Mouse (Mus musculus) limb, embryonic 10.5 days (tissue): ENCODE data around the gene Dnajc25. TPM values are rescaled to one million over a fixed set of nuclear protein-coding genes. Genes with fewer than 3 reads are reported as not detected.
A peak's percentile ranks its signal among the peaks of the same experiment; 100 is the strongest.

ENCODE experiments used
- DNase-seq: peaks from one replicate; pipeline ENCODE4 v3.0.0-alpha.2; 2017; ENCODE audit warnings: low spot score
- H3K27ac ChIP-seq: fragments of 300-500 bp; sonication (generic); 2 replicates; pipeline ENCODE4 v1.5.1; 2016; ENCODE audit warnings: mild to moderate bottlenecking
- H3K27me3 ChIP-seq: fragments of 300-500 bp; sonication (generic); 2 replicates; pipeline ENCODE4 v1.6.1; 2016; ENCODE audit warnings: low read depth, mild to moderate bottlenecking; ENCODE audit not compliant: poor library complexity, severe bottlenecking
- H3K36me3 ChIP-seq: fragments of 300-500 bp; sonication (generic); 2 replicates; pipeline ENCODE4 v1.6.1; 2016; ENCODE audit warnings: mild to moderate bottlenecking, moderate library complexity
- H3K4me1 ChIP-seq: fragments of 300-500 bp; sonication (generic); 2 replicates; pipeline ENCODE4 v1.6.1; 2016
- H3K4me3 ChIP-seq: fragments of 300-500 bp; sonication (generic); 2 replicates; pipeline ENCODE4 v1.5.1; 2016; ENCODE audit warnings: mild to moderate bottlenecking, moderate library complexity
- H3K9me3 ChIP-seq: fragments of 300-500 bp; sonication (generic); replicated peaks from 2 replicates; pipeline ENCODE4 v1.6.1; 2016; ENCODE audit warnings: mild to moderate bottlenecking
- WGBS: fragments of 180-500 bp; shearing (Covaris S2); methylation state at CpG from one replicate; pipeline ENCODE4 v1.1.7; 2016; 5-methylcytosine and 5-hydroxymethylcytosine counted together
- polyA plus RNA-seq: library from polyadenylated mRNA; unstranded; fragments of >200 nt; fragmentation: Nextera tagmentation; extraction: Ambion mirVana; gene quantifications from 2 replicates; pipeline ENCODE4 v1.2.1, GENCODE M21; 2016

Gene Dnajc25
- 5.5 and 8.3 TPM in 2 replicates for polyA plus RNA-seq

DNA sequence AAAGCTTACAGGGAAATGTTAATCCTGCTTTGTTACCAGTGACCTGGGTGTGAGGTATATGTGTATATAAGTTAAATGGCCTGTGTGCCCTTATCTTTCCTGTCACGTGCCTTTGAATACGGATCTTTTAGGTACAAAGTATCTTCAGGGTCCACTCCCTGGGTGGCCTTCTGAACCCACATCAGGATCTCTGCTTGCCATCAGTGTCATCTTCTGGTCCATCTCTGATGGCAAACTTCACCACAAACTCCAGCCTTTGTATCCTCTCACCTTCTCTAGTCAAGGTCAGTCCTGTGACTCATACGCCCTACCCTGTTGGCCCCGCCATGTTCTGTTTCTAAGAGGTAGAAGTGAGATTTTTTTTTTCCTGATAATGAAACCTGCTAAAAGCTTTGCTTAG lies at the start of gene Dnajc25:
Gene Dnajc25 (plus strand): TSS at position 301 of the 400 bp plus-strand sequence.
- Histone ChIP-seq H3K4me3 (no peak within 1 kb of the TSS), H3K27me3 (no peaks in the 10 kb centered on the region), H3K27ac (no peak within 1 kb of the TSS), H3K36me3 (no peaks in the 10 kb centered on the region), H3K4me1 (peaks cover 8% of the 10 kb centered on the region), H3K9me3 (no peaks in the 10 kb centered on the region)
- DNase-seq: no peak
- WGBS: 86% methylated on average over 4 of the region's 4 CpGs

DNA sequence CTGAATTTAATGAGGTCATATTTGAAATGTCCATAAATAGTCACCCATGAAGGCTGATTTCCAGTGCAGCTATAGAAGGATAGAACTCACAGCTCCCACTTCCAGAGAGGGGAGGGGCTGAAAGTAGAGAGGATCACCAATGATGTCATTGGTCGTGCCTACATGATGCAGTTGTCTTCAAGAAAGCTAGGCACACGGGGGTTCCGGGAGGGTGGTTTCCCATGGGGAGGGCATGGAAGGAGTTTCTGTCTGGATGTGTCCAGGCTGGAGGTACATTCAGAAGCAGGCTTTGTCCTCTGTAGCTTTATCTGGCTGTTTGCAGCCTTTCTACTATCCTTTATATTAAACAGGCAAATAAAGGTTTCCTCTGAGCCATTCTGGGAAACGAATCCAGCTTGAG lies 46.5 kb upstream of the Dnajc25 start:
- H3K4me1 ChIP-seq: peaks cover 12% of the 10 kb centered on the region
- H3K27me3 ChIP-seq: peaks cover 14% of the 10 kb centered on the region
- no peaks in the 10 kb centered on the region for H3K36me3 ChIP-seq
- no peaks in the 10 kb centered on the region for H3K9me3 ChIP-seq
- H3K27ac ChIP-seq: no peak overlapping the region
- 86% methylated on average over 4 of the region's 4 CpGs for WGBS
- no peak for DNase-seq
- H3K4me3 ChIP-seq: no peak overlapping the region

DNA sequence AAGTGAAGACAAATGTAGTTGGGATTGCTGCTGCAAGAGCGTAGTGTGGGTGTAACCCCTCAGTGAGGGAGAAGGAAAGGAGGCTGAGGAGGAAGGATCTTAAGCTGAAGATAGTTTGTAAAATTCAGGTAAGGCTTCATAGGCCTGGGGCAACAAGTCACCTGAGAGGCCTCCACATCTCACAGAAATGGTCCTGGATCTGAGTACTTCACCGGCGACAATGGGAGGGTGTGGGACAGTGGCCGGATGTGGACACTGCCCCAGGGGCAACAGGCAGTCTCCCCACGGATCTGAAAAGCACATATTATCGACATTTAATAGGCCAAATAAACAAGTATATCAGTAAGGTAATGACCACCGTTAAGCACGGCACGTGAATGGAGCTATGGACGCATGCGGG lies 42.2 kb upstream of the Dnajc25 start:
- no peaks in the 10 kb centered on the region for H3K27me3 ChIP-seq

DNA sequence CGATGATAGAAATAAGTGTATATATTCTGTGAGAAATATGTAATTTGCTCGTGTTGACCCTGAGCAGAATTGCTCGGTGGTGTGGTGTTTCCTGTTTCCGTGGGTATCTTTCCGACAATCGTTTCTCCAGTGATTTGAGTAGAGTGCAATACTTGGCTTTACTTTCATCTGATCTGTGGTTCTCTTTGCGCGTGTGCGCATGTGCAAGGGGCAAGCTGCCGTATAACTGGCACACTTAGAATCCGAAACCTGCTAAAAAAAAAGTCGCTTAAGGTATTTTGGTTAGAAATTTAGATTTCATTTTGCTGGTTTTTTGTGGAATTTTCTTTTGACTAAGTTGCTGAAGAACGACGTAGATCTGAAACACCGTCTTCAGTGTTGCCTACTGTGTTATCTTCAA lies 33.1 kb upstream of the Dnajc25 start:
- no peaks in the 10 kb centered on the region for H3K4me1 ChIP-seq
- no peak overlapping the region for H3K27ac ChIP-seq
- no peak for DNase-seq
- no peaks in the 10 kb centered on the region for H3K9me3 ChIP-seq
- H3K36me3 ChIP-seq: peaks cover 10% of the 10 kb centered on the region
- H3K4me3 ChIP-seq: no peak overlapping the region
- H3K27me3 ChIP-seq: no peaks in the 10 kb centered on the region
- WGBS: 93% methylated on average over 15 of the region's 15 CpGs

More for the DNA sequence above, 42.2 kb upstream of the Dnajc25 start:
- peaks cover 12% of the 10 kb centered on the region for H3K36me3 ChIP-seq
- H3K9me3 ChIP-seq: no peaks in the 10 kb centered on the region
- H3K27ac ChIP-seq: no peak overlapping the region
- 91% methylated on average over 11 of the region's 11 CpGs for WGBS
- no peaks in the 10 kb centered on the region for H3K4me1 ChIP-seq
- no peak overlapping the region for H3K4me3 ChIP-seq
- no peak for DNase-seq

DNA sequence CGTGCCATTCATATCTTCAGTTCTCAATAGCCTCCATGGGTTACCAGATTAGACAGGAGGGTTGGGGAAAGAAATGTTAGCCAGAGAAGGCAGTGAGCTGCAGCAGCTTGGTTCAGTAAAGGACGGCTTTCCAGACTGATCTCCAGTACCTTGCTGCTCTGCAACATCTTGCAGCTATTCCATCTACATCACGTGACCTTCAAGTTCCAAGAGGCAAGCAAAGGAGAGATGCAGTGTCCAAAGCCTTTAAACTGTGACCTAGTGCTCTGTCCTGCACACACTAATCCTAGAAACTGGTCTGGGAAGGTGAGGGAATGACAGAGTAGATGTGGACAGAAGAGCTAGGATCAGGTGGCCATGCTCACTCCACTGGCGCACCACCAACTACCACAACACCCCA lies 31.6 kb upstream of the Dnajc25 start:
- no peak overlapping the region for H3K27ac ChIP-seq
- 93% methylated on average over 4 of the region's 4 CpGs for WGBS
- no peaks in the 10 kb centered on the region for H3K27me3 ChIP-seq
- no peak overlapping the region for H3K4me3 ChIP-seq
- no peaks in the 10 kb centered on the region for H3K9me3 ChIP-seq
- H3K36me3 ChIP-seq: no peaks in the 10 kb centered on the region
- H3K4me1 ChIP-seq: no peaks in the 10 kb centered on the region
- no peak for DNase-seq

DNA sequence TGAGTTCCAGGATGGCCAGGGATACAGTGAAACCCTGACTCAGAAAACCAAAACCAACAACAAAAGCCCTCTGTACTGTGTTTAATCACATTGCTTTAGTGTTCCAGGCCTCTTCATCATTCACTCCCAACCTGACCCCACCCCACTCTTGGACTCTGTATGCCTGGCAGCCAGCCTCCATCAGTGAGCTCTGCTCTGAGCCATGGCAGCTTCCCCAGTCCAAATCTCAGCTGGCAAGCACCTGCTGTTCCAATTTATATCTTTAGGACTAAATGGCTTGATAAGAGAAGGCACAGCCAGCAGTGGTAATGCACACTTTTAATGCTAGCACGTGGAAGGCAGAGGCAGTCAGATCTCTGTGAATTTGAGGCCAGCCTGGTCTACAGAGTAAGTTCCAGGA lies 29.7 kb upstream of the Dnajc25 start:
- H3K36me3 ChIP-seq: no peaks in the 10 kb centered on the region
- 91% methylated on average over 1 of the region's 1 CpGs for WGBS
- no peaks in the 10 kb centered on the region for H3K9me3 ChIP-seq
- H3K27me3 ChIP-seq: no peaks in the 10 kb centered on the region
- no peak overlapping the region for H3K4me3 ChIP-seq
- H3K4me1 ChIP-seq: no peaks in the 10 kb centered on the region
- no peak overlapping the region for H3K27ac ChIP-seq
- DNase-seq: no peak

DNA sequence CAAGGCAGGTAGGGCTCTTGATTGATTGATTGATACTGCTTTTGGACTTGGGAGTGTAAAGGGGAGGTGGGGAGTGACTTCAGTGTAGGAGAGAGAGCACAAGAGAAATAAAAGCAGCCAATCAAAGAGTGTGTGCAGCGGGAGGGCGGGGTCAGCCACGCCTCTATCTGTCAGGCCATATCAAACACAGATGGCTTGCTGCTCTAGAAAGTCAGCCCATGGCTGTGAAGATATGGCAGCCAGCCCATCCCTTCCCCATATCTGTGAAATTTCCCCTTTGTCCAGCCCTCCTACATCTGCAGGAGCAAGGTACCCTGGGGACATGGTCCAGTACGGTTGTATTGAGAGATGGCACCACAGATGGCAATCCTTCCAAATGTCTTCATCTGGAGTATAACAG lies 24.2 kb upstream of the Dnajc25 start:
- H3K9me3 ChIP-seq: no peaks in the 10 kb centered on the region
- no peak overlapping the region for H3K27ac ChIP-seq
- DNase-seq: no peak
- no peak overlapping the region for H3K4me3 ChIP-seq
- 86% methylated on average over 4 of the region's 4 CpGs for WGBS
- peaks cover 8% of the 10 kb centered on the region; the same call in 1 of the 2 replicates for H3K36me3 ChIP-seq
- no peaks in the 10 kb centered on the region for H3K4me1 ChIP-seq
- H3K27me3 ChIP-seq: no peaks in the 10 kb centered on the region

DNA sequence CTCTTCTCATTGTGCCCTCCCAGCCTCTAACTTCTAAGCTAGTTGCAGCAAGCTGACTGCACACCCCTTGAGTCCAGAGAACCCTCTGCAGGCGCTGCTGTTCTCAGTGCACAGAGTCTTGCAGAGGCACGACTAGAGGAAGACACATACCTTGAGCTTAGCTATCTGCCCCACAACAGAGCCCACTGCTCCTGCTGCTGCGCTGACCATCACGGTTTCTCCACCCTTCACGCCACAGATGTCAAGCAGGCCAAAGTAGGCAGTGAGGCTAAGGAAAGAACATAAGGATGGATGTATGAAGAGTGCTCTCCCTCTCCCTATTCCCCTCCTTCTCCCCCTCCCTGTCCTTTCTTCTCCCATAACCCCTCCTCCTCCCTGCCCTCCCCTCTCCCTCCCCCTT lies 19.2 kb upstream of the Dnajc25 start:
- H3K27me3 ChIP-seq: no peaks in the 10 kb centered on the region
- no peaks in the 10 kb centered on the region for H3K4me1 ChIP-seq
- no peaks in the 10 kb centered on the region for H3K9me3 ChIP-seq
- no peak for DNase-seq
- H3K4me3 ChIP-seq: no peak overlapping the region
- H3K36me3 ChIP-seq: peaks cover 8% of the 10 kb centered on the region; the same call in 1 of the 2 replicates
- WGBS: 80% methylated on average over 5 of the region's 5 CpGs
- H3K27ac ChIP-seq: no peak overlapping the region

DNA sequence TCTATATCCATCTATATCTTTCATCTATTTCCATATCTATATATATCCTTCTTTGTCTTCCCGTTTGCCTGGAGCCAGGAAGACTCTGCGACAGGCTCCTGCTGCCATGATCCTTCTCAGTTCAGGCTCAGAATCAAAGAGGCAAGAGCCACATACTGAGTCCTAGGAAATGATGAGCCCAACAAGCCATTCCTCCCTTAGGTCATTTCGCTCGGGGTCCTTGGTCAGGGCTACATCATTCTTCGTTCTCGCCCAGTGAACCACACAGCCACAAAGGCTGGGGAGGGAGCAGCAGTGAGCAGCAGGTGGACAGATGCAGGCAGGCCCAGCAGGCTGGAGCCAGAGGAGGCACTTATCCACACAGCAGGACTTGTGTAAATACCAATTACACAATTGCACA lies 13.4 kb upstream of the Dnajc25 start:
- H3K4me3 ChIP-seq: no peak overlapping the region
- WGBS: 90% methylated on average over 6 of the region's 6 CpGs
- H3K9me3 ChIP-seq: no peaks in the 10 kb centered on the region
- peaks cover 3% of the 10 kb centered on the region for H3K4me1 ChIP-seq
- H3K36me3 ChIP-seq: no peaks in the 10 kb centered on the region
- no peaks in the 10 kb centered on the region for H3K27me3 ChIP-seq
- no peak for DNase-seq
- no peak overlapping the region for H3K27ac ChIP-seq

DNA sequence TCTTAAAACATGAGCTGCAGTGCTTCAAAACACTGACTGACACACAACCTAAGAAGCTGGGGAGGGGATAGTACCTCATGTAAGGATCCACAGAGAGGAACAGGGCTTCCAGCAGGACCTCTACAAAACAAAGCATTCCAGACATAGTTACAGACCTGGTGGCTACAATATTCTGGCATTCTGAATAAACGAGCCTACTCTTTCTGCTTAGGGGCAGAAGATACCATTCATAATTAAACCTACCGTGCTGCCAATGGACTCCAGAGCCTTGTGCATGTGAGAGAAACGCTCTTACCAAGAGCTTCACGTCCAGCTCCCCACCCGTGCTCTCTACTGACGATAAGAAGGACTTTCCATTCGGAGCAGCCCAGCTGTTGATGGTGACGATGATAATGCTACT lies 12.1 kb upstream of the Dnajc25 start:
- DNase-seq: no peak
- peaks cover 17% of the 10 kb centered on the region for H3K4me1 ChIP-seq
- H3K27ac ChIP-seq: no peak overlapping the region
- WGBS: 88% methylated on average over 8 of the region's 8 CpGs
- no peaks in the 10 kb centered on the region for H3K27me3 ChIP-seq
- no peaks in the 10 kb centered on the region for H3K9me3 ChIP-seq
- no peaks in the 10 kb centered on the region for H3K36me3 ChIP-seq
- H3K4me3 ChIP-seq: no peak overlapping the region

DNA sequence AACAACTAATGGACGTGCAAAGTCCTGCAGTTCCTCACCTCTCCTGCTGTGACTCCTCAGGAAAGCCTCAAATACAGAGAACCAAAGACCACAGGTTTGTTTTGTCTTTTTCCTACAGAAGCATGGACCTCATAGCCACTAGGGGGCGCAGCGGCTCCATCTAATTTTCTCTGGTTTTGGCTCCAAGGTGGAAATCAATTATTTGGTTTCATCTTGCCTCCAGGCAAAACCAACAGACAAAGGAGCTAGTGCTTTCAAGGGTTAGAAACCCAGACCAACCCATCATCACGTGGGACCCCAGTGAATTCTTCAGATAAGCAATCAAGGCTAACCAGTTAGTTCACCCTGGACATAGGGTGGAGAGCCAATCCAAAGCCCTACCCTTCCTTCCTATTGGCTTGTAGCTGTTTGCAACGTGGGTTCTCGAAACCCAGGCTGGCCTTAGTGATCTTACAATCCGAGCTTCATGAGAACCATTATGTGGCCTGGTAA lies 9.7 kb upstream of the Dnajc25 start:
- Histone ChIP-seq H3K27me3 (no peaks in the 10 kb centered on the region), H3K4me1 (peaks cover 19% of the 10 kb centered on the region), H3K9me3 (no peaks in the 10 kb centered on the region), H3K4me3 (no peak overlapping the region), H3K36me3 (no peaks in the 10 kb centered on the region), H3K27ac (no peak overlapping the region)
- 19% methylated on average over 7 of the region's 7 CpGs for WGBS
- peak; percentile 89 for DNase-seq

DNA sequence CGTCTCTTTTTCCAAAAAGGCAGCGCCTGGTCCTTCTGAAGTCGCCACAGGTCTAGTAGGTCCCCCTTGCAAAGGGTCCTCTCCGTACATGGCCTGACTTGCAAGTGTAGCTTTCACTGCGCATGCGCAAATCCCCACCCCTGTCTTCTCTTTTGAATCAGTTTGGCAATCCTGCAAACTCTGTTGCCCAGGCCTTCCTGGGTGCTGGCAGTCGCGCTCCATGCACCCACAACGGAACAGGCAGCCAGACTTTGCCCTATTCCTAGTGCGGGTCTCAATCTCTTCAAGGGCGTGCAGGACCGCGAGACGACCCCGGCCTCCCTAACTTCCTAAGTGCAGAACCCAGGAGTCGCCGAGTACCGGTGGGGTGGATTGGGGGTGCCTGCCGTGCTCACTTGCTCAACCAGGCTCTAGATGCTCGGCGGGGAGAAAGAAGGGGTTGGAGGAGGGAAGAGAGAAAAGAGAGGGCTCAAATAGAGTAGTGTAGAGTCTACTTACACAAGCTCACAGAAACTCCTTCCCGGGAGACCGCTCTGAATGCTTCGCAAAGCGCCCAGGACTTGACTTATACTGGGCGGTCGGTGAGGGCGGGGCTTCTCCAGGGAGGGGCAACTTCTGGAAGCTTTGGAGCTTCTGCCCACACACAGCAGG lies 8.2 kb upstream of the Dnajc25 start, which contains the start of gene Ptgr1:
Gene Ptgr1 (minus strand): TSS at position 580 of the 651 bp plus-strand sequence.
- WGBS: 3% methylated on average over 28 of the region's 28 CpGs
- no peaks in the 10 kb centered on the region for H3K27me3 ChIP-seq
- peaks cover 19% of the 10 kb centered on the region for H3K4me1 ChIP-seq
- peak within 1 kb of the TSS; percentile 86 for H3K27ac ChIP-seq
- H3K4me3 ChIP-seq: peak within 1 kb of the TSS; percentile 76
- H3K9me3 ChIP-seq: no peaks in the 10 kb centered on the region
- H3K36me3 ChIP-seq: no peaks in the 10 kb centered on the region
- DNase-seq: peak; percentile 88

DNA sequence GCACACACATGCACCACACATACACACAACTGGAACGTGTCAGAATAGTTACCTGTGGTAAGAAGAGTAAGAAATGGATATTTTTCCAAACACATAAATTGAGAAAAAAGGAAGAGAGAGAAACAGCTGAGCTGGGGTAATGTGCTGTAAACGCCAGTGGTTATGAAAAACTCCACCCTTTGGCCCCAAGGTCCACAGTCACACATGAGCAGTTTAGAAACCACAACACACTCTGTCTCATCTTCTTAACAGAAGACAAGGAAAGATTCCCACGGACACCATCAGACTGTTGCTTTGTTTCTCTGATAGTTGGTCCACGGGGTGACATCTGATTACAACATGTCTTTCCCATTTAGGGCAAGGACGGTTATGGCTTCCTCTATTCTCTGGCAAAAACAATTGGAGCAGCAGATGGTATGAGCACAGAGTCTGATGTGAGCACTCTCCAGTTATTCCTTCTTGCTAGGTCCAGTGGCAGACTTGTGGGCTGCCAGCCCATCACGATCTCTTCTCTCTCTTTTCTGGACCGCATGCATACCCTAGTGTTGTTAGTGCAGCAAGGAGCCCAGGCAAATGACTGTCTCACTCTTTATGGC lies 5.5 kb upstream of the Dnajc25 start:
- DNase-seq: no peak
- 90% methylated on average over 7 of the region's 7 CpGs for WGBS
- Histone ChIP-seq H3K36me3 (no peaks in the 10 kb centered on the region), H3K27me3 (no peaks in the 10 kb centered on the region), H3K4me1 (peaks cover 19% of the 10 kb centered on the region), H3K4me3 (no peak overlapping the region), H3K27ac (no peak overlapping the region), H3K9me3 (no peaks in the 10 kb centered on the region)
